Mouse (Mus musculus) lung, adult 2 months (tissue): ENCODE measurements around the gene Tsacc.

ENCODE experiments used
- CTCF ChIP-seq: fragments of 200-500 bp; IDR thresholded peaks from 2 replicates; pipeline ENCODE4 v1.5.1; 2011; ENCODE audit warnings: mild to moderate bottlenecking, low read length, control low read depth; ENCODE audit not compliant: insufficient read depth
- POLR2A ChIP-seq: fragments of 200-500 bp; IDR thresholded peaks from 2 replicates; pipeline ENCODE4 v1.6.1; 2011; ENCODE audit warnings: low read depth, mild to moderate bottlenecking, control low read depth, low read length, borderline replicate concordance; ENCODE audit errors: extremely low read depth

DNA sequence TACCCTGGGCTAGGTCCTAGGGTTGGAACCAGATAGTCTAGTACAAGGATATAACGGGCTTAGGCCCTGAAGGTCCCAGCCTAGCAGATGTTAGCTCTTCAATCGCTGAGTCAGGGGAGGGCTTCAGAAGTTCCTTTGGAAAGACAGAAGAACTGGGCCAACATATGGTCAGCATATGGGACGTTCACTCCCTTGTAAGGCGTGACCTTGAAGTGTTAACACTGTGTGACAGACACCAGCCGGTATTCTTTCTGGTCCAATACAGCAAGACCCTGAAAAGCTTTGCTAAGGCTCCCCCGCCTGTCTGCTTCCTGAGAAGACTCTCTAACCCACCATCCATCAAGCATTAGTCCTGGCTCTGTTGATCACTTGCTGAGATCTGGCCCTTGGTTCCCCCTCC, 40.8 kb downstream of the Tsacc start:
- TF ChIP-seq POLR2A (no peak), CTCF (no peak)
